Mouse (Mus musculus) brain, embryonic 14.5 days (tissue): Measurements from ENCODE around the gene Mettl14. TPM values are rescaled to one million over a fixed set of nuclear protein-coding genes. Genes with fewer than 3 reads are reported as not detected.
A peak's percentile ranks its signal among the peaks of the same experiment; 100 is the strongest.
"Not testable (repeated sequence)": the region's sequence is repeated elsewhere in the genome, so short reads cannot be mapped to it uniquely, and the experiment has no call there.

Experiments
- DNase-seq: peaks from one replicate; pipeline ENCODE4 v3.0.0-alpha.2; 2011; ENCODE audit warnings: low read depth
- CTCF ChIP-seq: fragments of 200-500 bp; IDR thresholded peaks from 2 replicates; pipeline ENCODE4 v1.5.1; 2012; ENCODE audit warnings: inconsistent platforms, mild to moderate bottlenecking, moderate library complexity, borderline replicate concordance; ENCODE audit not compliant: insufficient read depth, insufficient read length; ENCODE audit errors: extremely low read depth
- POLR2A ChIP-seq: fragments of 200-500 bp; IDR thresholded peaks from 2 replicates; pipeline ENCODE4 v1.6.1; 2012; ENCODE audit warnings: mild to moderate bottlenecking, inconsistent platforms, borderline replicate concordance; ENCODE audit not compliant: poor library complexity, insufficient read depth, insufficient read length, severe bottlenecking; ENCODE audit errors: extremely low read depth
- polyA plus RNA-seq: library from polyadenylated mRNA; depleted of rRNA; stranded (reverse); fragments of >200 nt; gene quantifications from 2 replicates; pipeline ENCODE4 v1.2.3, GENCODE M21; 2012

The Mettl14 gene
- polyA plus RNA-seq, 1 experiment = 15.9 TPM

DNA sequence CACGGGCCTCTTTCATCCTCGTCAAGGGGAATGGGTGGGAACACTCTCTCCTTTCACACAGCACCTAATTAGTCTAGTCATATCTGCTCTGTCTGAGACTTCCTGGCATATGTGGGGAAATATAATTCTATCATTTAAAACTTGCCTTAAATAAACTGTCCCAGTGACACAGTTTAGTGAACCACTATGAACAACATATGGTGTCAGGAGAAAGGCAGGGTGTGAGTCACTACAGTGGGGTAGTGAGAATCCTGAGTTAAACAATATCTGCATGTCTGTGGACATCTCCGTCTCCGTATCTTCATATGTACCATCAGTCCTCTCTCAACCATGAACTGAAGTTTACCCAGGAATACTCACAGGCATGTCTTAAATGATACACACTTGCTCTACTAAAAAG lies 5.3 kb upstream of the Mettl14 start:
- no peak for DNase-seq
- no peak for TF ChIP-seq POLR2A
- TF ChIP-seq CTCF = no peak

DNA sequence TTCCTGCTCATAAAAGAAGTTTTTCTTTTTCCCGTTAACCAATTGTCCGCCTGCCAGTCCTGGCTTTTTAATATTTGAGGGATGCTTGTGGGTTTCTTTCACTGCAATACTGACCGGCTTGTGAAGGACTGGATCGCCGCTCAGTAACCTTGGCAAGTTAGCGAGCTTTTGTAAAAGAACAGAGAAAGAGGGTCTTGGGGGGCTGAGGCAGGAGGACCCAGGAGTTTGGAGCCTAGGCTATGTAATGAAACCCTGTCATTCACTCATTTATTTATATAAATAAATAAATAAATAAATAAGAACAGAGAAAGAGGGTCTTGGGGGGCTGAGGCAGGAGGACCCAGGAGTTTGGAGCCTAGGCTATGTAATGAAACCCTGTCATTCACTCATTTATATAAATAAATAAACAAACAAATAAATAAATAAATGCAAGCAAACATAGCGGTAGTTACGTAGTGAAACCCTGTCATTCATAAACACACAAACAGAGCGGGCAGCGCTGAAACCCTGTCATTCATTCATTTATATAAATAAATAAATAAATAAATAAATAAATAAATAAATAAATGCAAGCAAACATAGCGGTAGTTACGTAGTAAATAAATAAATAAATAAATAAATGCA lies 361 bp upstream of the Mettl14 start:
- DNase-seq = peak; percentile 39

DNA sequence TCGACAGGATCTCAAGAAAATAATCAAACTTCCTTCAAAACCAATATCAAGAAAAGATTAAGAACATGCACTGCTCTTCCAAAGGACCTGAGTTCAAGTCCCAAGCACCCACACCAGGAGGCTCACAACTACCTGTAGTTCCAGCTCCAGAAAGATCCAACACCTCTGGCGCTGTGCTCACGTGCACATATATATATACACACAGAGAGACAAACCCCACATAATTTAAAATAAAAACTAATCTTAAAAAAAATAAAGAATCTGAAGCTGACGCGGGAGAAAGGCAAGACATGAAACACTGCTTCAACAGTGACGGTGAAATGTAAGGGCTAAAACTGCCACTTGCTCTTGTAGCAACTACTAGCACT lies 806 bp downstream of the Mettl14 start:
- DNase-seq = no peak

DNA sequence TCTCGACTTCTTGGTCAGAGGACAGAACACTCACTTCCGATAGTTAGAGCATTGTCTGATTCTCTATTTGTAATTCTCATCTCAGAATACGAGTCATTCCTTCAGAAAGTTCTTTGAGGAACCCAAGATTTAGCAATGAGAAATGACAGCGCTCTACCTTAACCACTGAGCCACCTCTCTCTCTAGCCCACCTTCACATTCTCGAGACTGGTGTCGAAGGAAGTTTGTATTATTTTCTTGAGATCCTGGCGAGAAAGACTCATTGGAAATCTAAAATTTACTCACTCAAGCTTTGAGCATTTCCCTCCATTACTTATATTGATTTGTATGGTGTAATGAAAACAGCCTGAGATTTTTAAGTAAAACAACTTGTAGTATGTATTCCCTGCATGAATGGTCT lies 1.5 kb downstream of the Mettl14 start:
- no peak for DNase-seq
- TF ChIP-seq POLR2A (no peak), CTCF (no peak)

More for the DNA sequence above, 806 bp downstream of the Mettl14 start:
- TF ChIP-seq POLR2A = no peak
- no peak for TF ChIP-seq CTCF

DNA sequence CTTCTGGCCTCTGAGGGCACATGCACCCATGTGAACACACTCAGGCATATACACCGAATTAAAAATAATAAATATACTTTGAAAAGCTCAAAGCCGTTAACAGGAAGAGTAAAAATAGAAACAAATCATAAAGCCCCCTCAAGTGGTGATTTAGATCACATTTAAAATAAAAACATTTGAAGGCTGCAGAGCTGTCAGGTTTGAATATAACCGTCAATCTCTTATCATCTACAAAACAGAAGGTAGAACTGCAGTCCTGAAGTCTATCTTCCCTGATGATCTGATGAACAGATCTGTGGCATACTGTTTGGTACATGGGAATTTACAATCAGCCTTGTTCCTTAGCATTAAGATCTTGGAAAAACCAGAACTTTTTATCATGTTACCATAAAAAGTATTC lies 9.3 kb downstream of the Mettl14 start:
- no peak for DNase-seq
- TF ChIP-seq CTCF (no peak), POLR2A (no peak)

DNA sequence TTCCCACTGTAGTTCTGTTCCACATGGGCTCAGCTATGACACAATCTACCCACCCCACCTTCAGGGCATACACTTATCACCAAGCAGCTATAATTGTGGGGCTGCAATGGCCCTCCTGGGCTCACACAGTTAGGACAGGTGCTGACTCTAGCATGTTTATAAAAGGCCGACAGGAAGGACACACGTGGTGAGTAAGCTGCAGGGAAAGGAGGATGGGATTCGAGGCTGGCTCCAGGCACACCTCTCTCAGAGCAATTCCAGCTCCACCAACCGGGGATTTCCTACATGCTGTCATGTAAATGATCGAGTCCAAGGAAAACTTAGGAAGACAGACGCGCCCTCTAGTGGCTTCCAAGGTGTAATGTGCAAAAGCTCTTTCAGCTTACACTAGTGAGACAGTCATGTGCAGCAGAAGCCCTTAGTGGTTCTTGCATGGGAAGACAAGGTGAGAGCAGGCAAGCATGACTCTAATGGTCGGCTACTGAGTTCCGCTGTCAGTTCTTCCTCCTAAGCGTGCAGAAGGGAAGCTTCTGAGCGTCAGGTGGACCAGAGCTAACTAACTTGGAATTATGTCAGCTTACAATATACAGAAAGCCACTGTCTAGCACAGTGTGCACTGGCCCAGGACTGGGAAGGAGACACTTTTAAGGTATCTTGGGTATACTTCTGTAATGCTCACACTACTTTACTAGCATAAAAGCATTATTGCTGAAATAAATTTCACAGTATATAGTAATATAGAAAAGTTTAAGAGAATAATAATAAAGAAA lies 14.0 kb downstream of the Mettl14 start:
- TF ChIP-seq POLR2A = no peak
- peak; percentile 75; the same call in 1 of the 2 replicates for TF ChIP-seq CTCF
- DNase-seq = peak; percentile 86

DNA sequence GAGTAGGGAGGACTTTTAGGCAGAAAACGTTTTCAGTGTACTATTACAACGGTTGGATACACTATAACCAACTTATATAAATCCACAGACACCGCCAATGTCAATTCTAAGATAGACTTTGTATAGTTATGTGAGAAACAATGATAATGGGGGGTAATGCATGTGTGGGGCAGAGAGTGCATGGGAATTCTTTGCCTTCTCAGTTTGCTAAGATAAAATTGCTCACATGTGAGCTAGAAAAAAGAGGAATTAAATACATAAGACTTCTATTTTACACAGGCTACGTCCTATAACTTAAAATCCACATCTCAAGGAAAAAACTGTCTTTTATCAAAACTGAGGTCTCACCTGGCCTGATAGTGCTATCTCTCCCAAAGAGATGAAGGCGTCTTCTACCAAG lies 15.0 kb downstream of the Mettl14 start:
- no peak for DNase-seq
- TF ChIP-seq POLR2A = no peak
- no peak for TF ChIP-seq CTCF

DNA sequence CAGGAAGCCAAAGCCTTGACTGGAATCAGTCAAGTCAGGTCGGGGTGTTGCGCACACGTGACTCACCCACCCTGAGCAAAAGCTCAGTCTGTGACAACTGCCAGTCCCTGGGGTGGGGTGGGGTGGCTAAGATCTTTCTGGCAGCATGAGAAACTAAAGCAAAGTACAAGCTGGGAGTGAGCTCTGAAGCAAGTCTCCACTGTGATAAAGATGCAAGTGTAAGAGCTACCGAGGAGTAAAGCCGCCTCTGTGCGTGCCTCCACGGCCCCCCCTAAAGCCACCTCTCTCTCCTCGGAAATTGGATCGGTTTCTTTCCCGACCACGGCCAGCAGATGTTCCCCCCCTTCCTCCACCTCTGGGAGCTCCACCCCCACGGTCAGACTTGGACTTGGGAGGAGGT lies 16.7 kb downstream of the Mettl14 start:
- TF ChIP-seq POLR2A = no peak
- no peak for TF ChIP-seq CTCF
- no peak for DNase-seq

DNA sequence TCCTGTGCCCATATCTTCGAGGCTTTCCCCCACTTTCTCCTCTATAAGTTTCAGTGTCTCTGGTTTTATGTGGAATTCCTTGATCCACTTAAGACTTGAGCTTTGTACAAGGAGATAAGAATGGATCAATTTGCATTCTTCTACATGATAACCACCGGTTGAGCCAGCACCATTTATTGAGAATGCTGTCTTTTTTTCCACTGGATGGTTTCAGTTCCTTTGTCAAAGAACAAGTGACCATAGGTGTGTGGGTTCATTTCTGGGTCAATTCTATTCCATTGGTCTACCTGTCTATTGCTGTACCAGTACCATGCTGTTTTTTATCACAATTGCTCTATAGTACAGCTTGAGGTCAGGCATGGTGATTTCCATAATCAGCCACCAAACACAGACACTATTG lies 19.1 kb downstream of the Mettl14 start:
- not testable (repeated sequence) for DNase-seq

DNA sequence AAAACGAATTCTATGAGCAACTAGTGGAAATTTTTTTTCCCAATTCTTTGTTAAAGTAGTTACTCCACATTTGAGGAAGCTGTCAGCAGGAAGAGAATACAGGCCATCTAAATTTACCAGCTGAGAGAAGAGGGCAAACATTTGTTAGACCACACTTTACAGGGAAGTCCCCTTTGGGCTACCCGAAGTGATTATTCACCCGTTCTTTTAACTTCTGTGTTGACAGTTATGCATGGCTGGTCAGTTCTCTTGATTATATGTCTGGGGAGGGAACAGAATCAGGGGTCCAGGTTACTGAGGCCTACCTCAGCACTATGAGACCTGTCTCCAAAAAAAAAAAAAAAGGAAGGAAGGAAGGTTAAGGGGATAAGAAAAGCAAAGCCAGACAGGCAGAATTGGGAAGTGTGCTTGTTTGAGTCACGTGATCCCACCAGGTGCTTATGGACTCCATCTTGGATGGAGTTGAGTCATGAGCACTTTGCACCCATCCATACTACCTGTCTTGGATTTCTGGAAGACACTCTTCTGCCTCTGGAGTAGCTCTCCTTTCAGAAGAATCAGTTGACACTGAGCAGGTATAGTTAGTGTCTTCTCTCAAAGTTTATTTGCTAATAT lies 29.4 kb downstream of the Mettl14 start:
- DNase-seq = no peak
- TF ChIP-seq POLR2A (no peak), CTCF (no peak)

DNA sequence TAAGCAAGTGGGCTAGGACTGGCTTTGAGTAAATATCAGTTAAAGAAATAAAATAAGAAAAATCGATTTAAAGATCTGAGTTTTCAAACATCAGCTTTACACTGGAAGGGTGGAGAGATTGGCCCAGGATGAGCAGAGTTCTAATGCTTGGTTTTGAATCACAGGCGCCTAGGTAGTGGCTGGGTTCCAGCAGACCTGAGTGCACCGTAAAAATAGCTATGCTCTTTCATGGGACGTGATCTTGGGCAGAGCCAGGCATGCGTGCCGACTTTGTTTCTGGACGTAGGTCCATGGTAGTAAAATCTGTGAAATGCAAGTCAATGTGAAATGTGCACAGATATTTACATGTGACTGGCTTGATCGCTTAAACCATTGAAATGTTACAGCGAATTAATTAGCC lies 31.5 kb downstream of the Mettl14 start:
- TF ChIP-seq CTCF = no peak
- TF ChIP-seq POLR2A = no peak
- DNase-seq = no peak

DNA sequence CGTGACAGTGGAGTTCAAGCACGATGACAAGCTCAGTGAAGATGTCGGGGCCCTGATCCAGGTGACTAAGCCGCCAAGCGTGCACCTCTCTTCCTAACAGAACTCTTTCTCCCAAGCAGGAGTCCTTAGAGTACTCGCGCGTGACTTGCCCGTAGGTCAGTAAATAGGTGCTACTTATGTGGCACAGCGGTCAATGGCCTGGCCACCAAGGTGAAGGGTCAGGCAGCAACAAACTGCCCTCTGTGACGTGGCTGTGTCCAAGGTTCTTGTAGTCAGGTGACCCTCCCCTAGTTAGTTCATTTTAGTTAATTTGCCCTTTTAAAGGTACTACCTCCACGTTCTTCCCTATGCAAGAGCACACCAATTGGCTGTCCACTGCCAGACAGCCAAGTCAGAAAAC lies 32.2 kb downstream of the Mettl14 start:
- no peak for DNase-seq
- no peak for TF ChIP-seq CTCF
- no peak for TF ChIP-seq POLR2A

DNA sequence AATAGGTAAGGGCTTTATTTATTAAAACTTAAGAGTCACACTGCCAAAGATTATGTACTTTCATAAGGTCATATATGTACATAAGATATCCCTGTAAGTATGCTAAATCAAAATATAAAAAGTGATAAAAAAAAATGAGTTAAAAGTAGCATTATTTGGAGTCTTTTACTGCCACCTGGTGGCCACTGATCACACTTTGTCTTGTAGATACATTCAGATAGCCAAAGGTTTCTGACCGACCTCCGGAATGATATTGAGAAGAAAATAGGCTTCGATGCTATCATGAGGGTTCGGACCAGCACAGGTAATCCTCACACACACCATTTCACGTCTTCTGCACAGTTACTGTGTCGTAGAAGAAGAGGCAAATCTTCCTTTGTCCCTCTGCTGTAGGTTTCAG lies 32.7 kb downstream of the Mettl14 start:
- peak; percentile 43; the same call in 1 of the 2 replicates for TF ChIP-seq CTCF
- TF ChIP-seq POLR2A = no peak
- peak; percentile 84 for DNase-seq

DNA sequence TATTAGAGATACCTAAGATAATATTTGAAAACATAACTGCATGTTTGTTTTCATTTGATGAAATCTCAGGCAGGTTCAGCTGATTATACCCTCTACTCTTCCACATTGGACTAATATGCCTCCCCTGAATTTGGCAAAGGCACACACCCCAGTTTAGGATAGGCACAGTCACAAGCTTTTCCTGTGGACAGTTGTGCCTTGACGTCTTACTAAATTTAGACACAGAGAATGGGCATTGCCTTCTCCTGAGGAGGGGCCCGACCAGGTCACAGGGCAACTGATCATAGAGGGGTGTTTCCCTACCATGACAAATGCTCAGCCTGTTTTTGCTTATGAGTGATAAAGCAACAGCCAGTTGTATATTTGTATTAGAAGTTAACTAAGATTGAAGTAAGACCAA lies 34.4 kb downstream of the Mettl14 start:
- TF ChIP-seq POLR2A (no peak), CTCF (no peak)
- DNase-seq = no peak
